Mouse (Mus musculus) limb, embryonic 12.5 days (tissue): ENCODE results near the gene Jhy. TPM values are rescaled to one million over a fixed set of nuclear protein-coding genes. Genes with fewer than 3 reads are reported as not detected.

Experiments used
- ATAC-seq: fragments of 200-750 bp; cut with Nextera tagmentation; 2 replicates; pipeline ENCODE4 v1.8.0; 2017; ENCODE audit warnings: low read depth, moderate TSS enrichment; ENCODE audit not compliant: insufficient number of reproducible peaks, insufficient read depth, low FRiP score, low TSS enrichment
- H3K27ac ChIP-seq: fragments of 300-500 bp; sonication (generic); 2 replicates; pipeline ENCODE4 v1.5.1; 2016; ENCODE audit warnings: mild to moderate bottlenecking, moderate library complexity
- H3K27me3 ChIP-seq: fragments of 300-500 bp; sonication (generic); 2 replicates; pipeline ENCODE4 v1.6.1; 2016; ENCODE audit warnings: mild to moderate bottlenecking, moderate library complexity
- H3K36me3 ChIP-seq: fragments of 300-500 bp; sonication (generic); 2 replicates; pipeline ENCODE4 v1.6.1; 2016; ENCODE audit warnings: mild to moderate bottlenecking, moderate library complexity
- H3K4me1 ChIP-seq: fragments of 300-500 bp; sonication (generic); replicated peaks from 2 replicates; pipeline ENCODE4 v1.6.1; 2016
- H3K4me2 ChIP-seq: fragments of 300-500 bp; sonication (generic); 2 replicates; pipeline ENCODE4 v1.6.1; 2016; ENCODE audit warnings: mild to moderate bottlenecking, moderate library complexity
- H3K4me3 ChIP-seq: fragments of 300-500 bp; sonication (generic); replicated peaks from 2 replicates; pipeline ENCODE4 v1.5.1; 2016; ENCODE audit warnings: mild to moderate bottlenecking
- H3K9ac ChIP-seq: fragments of 300-500 bp; sonication (generic); replicated peaks from 2 replicates; pipeline ENCODE4 v1.6.1; 2016; ENCODE audit warnings: mild to moderate bottlenecking, moderate library complexity
- H3K9me3 ChIP-seq: fragments of 300-500 bp; sonication (generic); 2 replicates; pipeline ENCODE4 v1.6.1; 2016; ENCODE audit warnings: mild to moderate bottlenecking, moderate library complexity
- WGBS: fragments of 180-500 bp; shearing (Covaris S2); methylation state at CpG from one replicate; pipeline ENCODE4 v1.1.7; 2016; 5-methylcytosine and 5-hydroxymethylcytosine counted together
- polyA plus RNA-seq: library from polyadenylated mRNA; unstranded; fragments of >200 nt; fragmentation: Nextera tagmentation; extraction: Ambion mirVana; gene quantifications from 2 replicates; pipeline ENCODE4 v1.2.1, GENCODE M21; 2016

The Jhy gene
- polyA plus RNA-seq, 1 experiment from 2014 or later, result not detected

DNA sequence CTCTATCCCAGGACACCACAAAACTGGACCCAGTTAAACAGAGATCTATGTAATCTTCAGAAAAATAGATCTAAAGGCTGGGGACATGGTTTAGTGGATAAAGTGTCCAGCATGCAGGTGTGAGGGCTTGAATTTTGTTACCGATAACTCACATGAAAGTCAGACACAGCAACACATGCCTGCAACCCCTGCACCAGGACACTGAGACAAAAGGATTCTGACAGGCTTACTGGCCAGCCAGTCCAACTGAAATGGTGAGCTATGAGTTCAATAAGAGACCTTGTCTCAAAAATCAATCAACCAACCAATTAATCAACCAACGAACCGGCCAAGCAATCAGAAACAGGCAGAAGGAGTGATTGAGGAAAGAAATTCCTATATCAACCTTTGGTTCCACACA is 19.8 kb upstream of the Jhy start:
- H3K4me1 ChIP-seq, result peaks cover 4% of the 10 kb centered on the region; the same call in 1 of the 2 replicates
- no peak for ATAC-seq
- H3K27me3 ChIP-seq, result 0 out of 2 replicates have a peak, but pooled peaks cover 3% of the 10 kb centered on the region
- WGBS, result 86% methylated on average over 3 of the region's 3 CpGs
- no peaks in the 10 kb centered on the region for H3K36me3 ChIP-seq
- H3K9me3 ChIP-seq, result no peaks in the 10 kb centered on the region
- no peak overlapping the region for H3K9ac ChIP-seq
- H3K27ac ChIP-seq, result no peak overlapping the region
- no peak overlapping the region for H3K4me2 ChIP-seq
- H3K4me3 ChIP-seq, result no peak overlapping the region

DNA sequence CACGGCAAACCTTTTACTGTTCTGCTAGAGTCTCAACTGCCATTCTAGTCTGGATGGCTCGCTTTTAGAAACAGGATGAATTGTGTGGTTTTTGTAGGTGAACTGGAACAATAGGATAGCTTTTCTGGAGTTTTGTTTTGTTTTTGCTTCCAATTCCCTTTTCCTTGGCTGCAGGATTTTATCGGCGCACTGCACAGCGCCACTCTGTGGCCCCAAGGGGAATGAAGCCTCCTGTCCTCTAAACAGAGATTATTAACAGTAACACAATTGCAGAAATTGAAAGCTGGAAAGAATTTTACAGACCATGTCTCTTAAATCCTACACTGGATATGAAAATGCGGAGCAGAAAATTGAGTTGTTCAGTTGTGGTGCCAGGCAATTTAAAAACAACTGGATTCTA is 18.6 kb upstream of the Jhy start:
- Histone ChIP-seq H3K4me1 (no peaks in the 10 kb centered on the region), H3K9me3 (no peaks in the 10 kb centered on the region), H3K9ac (no peak overlapping the region), H3K27ac (no peak overlapping the region), H3K27me3 (0 out of 2 replicates have a peak, but pooled peaks cover 3% of the 10 kb centered on the region), H3K36me3 (no peaks in the 10 kb centered on the region), H3K4me2 (no peak overlapping the region), H3K4me3 (no peak overlapping the region)
- no peak for ATAC-seq
- WGBS, result 36% methylated on average over 6 of the region's 6 CpGs

DNA sequence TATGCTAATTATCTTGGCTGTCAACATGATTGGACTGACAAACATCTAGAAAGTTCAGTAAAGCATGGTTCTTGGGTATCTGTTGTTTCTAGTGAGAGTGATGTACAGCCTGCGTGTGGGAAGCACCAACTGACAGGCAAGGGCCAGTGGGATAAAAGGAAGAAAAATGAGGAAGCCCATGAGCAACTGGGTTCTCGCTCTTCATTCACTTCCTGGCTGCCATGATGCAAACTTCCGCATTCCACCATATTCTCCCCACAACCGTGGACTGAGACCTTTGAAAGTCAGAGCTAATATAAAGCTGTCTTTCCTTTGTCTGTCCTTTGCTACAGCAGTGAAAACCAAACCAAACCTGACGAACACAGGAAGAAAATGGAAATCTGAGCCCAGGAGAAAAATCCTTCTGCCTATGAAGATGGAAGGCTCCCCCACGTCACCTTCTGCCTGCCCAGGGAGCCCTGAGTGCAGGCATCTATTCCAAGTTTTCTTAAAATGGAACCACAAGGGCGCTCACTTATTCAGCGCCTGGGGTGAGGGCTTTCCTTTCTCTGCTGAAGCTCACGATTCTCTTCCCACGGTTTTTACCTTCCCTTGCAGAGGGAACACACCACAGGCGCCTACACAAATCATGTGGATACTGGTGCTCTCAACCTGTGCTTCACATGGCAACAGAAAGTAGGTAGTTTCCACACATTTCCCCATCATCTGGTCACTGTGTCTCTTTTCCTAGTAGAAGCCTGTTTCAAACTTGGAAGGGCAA is 10.3 kb upstream of the Jhy start:
- no peak overlapping the region for H3K27ac ChIP-seq
- no peak overlapping the region for H3K4me2 ChIP-seq
- no peaks in the 10 kb centered on the region for H3K27me3 ChIP-seq
- no peaks in the 10 kb centered on the region for H3K4me1 ChIP-seq
- no peak overlapping the region for H3K9ac ChIP-seq
- 76% methylated on average over 11 of the region's 11 CpGs for WGBS
- ATAC-seq, result no peak
- no peaks in the 10 kb centered on the region for H3K9me3 ChIP-seq
- H3K4me3 ChIP-seq, result no peak overlapping the region
- H3K36me3 ChIP-seq, result no peaks in the 10 kb centered on the region

DNA sequence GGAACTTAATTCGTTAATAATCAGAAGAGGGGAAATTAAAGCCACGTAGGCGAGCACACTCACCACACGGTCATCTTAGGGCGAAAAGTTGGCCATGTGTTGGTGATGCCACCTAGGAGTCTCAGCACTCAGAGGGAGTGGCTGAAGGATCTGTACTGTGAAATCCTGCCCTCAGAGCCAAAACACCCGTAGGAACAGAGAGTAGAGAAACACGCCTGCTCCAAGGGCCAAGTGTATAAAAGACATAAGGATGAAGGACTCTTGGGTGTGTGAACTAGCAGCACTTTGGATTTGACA is 448 bp upstream of the Jhy start:
- WGBS, result 17% methylated on average over 7 of the region's 7 CpGs
- Histone ChIP-seq H3K4me2 (peak overlapping the region; percentile 99), H3K27me3 (peaks cover 35% of the 10 kb centered on the region), H3K9ac (no peak overlapping the region), H3K9me3 (no peaks in the 10 kb centered on the region), H3K4me3 (peak overlapping the region; percentile 58), H3K36me3 (no peaks in the 10 kb centered on the region), H3K27ac (no peak overlapping the region), H3K4me1 (peaks cover 18% of the 10 kb centered on the region; the same call in 1 of the 2 replicates)
- no peak for ATAC-seq

DNA sequence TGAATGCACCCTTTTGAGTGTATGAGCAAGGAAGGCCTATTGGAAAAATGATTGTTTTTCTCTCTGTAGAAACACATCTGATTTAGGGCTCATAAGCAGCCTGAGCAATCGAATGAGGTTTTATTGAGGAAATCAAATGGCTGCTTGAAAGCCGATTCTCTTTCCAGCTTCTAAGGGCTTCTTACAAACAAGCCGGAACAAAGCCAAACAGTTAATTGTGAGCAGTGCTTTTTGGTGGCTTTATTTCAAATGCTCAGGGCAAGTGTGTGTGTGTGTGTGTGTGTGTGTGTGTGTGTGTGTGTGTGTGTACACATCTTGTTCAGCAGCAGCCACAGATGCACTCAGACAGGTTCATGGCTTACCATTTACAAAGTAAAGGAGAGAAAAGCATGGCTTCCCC is 2.5 kb downstream of the Jhy start:
- peaks cover 18% of the 10 kb centered on the region; the same call in 1 of the 2 replicates for H3K4me1 ChIP-seq
- 39% methylated on average over 3 of the region's 3 CpGs for WGBS
- H3K9ac ChIP-seq, result no peak overlapping the region
- H3K36me3 ChIP-seq, result no peaks in the 10 kb centered on the region
- ATAC-seq, result no peak
- H3K4me2 ChIP-seq, result no peak overlapping the region
- peaks cover 34% of the 10 kb centered on the region for H3K27me3 ChIP-seq
- no peak overlapping the region for H3K27ac ChIP-seq
- no peak overlapping the region for H3K4me3 ChIP-seq
- no peaks in the 10 kb centered on the region for H3K9me3 ChIP-seq

DNA sequence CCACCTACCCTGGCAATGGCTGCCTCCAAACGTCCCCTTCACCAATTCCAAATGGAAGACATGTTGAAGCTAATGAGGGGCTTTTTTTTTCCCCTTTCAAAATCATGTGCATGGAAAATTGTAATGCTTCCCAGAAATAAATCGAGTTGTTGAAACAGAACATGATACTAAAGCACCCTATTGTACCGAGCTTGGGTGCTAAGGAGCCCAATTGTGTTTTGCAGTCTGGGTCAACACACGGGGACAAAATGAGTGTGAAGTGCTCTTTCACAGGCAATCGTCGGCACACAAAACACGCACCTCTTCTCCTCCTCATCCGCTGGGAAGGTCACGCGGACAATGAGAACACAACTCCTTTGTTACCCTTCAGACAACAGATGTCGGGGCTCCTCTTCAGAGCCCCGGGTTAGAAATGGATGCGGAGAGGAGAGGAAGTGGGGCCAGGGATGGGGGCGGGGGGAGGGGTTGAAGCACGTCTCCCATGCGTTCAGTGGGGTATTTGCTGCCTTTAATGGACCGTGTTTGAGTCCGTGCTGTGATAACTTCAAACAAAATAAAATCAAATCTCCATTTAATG is 14.8 kb downstream of the Jhy start:
- WGBS, result 65% methylated on average over 18 of the region's 18 CpGs
- no peak for ATAC-seq
- H3K27me3 ChIP-seq, result no peaks in the 10 kb centered on the region
- no peaks in the 10 kb centered on the region for H3K9me3 ChIP-seq
- H3K36me3 ChIP-seq, result no peaks in the 10 kb centered on the region
- H3K27ac ChIP-seq, result no peak overlapping the region
- H3K9ac ChIP-seq, result no peak overlapping the region
- H3K4me3 ChIP-seq, result no peak overlapping the region
- no peaks in the 10 kb centered on the region for H3K4me1 ChIP-seq
- no peak overlapping the region for H3K4me2 ChIP-seq

DNA sequence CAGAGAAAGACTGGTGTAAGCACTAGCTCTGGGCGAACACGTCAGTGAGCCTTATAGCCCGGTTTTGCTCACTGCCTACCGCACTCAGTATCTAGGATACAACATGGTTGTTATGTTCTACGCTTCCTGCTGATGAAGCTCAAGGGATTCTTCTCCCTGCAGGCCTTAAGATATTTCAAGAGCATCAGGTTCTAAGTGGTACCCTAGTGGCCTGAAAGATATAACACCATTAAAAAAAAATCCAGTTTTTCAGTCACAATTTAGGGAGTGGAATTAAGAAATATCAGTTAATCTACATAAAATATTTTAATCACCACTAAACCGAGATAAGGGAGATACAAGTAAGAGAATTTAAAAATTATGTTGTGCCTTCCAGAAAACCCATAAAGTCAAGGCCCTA is 15.4 kb downstream of the Jhy start:
- H3K4me1 ChIP-seq, result no peaks in the 10 kb centered on the region
- H3K4me2 ChIP-seq, result no peak overlapping the region
- H3K4me3 ChIP-seq, result no peak overlapping the region
- no peak for ATAC-seq
- H3K9ac ChIP-seq, result no peak overlapping the region
- no peaks in the 10 kb centered on the region for H3K36me3 ChIP-seq
- no peaks in the 10 kb centered on the region for H3K27me3 ChIP-seq
- no peak overlapping the region for H3K27ac ChIP-seq
- no peaks in the 10 kb centered on the region for H3K9me3 ChIP-seq
- 94% methylated on average over 6 of the region's 6 CpGs for WGBS

DNA sequence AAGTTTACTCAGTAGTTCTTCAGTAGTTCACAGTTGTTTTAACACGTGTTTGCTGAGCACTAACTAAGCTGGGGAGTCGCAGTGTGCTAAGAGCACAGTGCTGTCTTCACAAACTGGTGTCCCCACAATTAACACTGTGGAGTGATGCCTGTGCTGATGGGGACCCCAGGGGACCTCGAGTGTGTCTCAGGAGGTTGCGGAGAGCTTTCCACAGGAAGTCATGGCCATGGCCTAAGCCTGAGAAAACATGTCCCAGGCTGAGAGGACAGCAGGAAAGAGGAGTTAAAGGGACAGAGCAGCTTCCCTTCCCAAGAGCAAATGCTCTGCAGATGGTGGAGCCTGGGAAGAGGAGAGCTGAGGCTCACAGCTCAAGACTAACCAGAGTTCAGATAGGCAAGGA is 16.8 kb downstream of the Jhy start:
- ATAC-seq, result no peak
- WGBS, result 63% methylated on average over 4 of the region's 4 CpGs
- Histone ChIP-seq H3K4me2 (no peak overlapping the region), H3K27me3 (no peaks in the 10 kb centered on the region), H3K4me3 (no peak overlapping the region), H3K9ac (no peak overlapping the region), H3K36me3 (no peaks in the 10 kb centered on the region), H3K9me3 (no peaks in the 10 kb centered on the region), H3K4me1 (no peaks in the 10 kb centered on the region), H3K27ac (no peak overlapping the region)

DNA sequence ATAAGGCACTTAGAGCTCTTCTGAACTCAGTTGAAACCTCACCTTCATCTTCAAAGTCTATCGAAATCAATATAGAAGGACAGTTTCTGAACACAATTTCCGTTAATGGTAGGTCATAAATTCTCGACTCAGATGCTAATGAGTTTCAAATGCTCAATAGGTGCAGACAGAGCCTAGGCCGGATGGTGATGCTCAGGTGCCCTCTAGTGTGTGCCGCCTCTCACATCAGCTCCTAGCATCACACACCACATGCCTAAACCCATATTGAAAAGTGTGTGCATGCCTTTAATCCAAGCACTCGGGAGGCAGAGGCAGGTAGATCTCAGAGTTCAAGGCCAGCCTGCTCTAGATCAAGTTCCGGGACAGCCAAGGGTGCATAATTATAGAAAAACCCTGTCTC is 26.5 kb downstream of the Jhy start:
- Histone ChIP-seq H3K27me3 (no peaks in the 10 kb centered on the region), H3K4me3 (no peak overlapping the region), H3K36me3 (no peaks in the 10 kb centered on the region), H3K9ac (no peak overlapping the region), H3K27ac (no peak overlapping the region), H3K9me3 (no peaks in the 10 kb centered on the region), H3K4me1 (no peaks in the 10 kb centered on the region), H3K4me2 (no peak overlapping the region)
- WGBS, result 34% methylated on average over 7 of the region's 7 CpGs
- no peak for ATAC-seq

DNA sequence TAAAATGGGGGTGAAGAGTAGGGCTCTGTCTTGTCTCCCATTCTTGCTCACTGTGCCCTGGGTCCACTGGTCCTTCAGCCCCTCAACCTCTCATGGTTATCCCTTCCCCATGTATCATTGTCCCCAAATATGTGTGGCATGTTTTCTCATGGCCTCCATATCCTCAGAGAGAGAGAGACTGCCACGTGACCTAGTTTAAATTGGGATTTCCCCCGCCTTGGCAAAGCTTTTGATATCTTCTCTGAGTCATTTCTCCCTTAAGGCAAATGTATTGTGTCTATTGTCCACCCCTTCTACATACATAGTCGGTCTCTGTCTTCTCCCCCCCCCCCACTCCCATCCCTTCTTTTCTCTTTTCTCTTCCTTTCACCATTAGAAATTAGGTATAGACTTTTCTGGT is 30.6 kb downstream of the Jhy start:
- Histone ChIP-seq H3K4me3 (no peak overlapping the region), H3K9me3 (no peaks in the 10 kb centered on the region), H3K4me2 (no peak overlapping the region), H3K36me3 (no peaks in the 10 kb centered on the region), H3K27ac (no peak overlapping the region), H3K27me3 (no peaks in the 10 kb centered on the region), H3K9ac (no peak overlapping the region), H3K4me1 (no peaks in the 10 kb centered on the region)
- WGBS, result 84% methylated on average over 3 of the region's 3 CpGs
- ATAC-seq, result no peak

DNA sequence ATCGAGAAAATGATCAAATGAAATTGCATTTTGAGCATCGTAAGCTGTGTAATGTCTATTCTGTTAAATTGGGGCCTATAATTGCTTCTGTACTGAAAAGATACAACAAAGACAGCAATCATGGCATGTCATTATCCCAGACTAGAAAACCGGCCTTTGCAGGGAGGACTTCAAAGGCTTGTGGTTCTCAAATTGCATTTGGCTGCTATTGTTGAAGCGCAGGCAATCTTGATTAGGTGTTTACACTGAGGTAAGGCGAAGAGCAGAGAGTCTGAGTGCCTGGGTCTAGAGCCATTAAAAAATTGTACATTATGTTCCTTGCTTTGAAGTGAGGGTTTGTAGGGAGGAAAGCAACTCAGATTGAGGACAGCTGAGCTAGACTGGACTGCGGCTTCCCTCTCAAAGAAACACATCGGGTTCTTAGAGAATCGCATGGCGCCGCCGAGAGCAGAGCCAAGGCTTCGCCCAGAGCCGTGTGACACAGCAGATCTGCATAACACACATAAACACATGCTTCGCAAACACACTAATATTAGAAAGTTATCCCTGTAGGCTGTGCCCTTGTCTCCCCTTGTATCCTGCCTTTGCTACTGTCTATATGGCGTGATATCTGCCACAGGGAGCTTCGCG is 36.5 kb downstream of the Jhy start:
- Histone ChIP-seq H3K27ac (no peak overlapping the region), H3K36me3 (no peaks in the 10 kb centered on the region)
- 67% methylated on average over 17 of the region's 17 CpGs for WGBS

More for the DNA sequence above, 36.5 kb downstream of the Jhy start:
- peaks cover 5% of the 10 kb centered on the region; the same call in 1 of the 2 replicates for H3K4me1 ChIP-seq
- no peak overlapping the region for H3K4me2 ChIP-seq
- no peaks in the 10 kb centered on the region for H3K27me3 ChIP-seq
- H3K4me3 ChIP-seq, result no peak overlapping the region
- no peak for ATAC-seq
- no peaks in the 10 kb centered on the region for H3K9me3 ChIP-seq
- no peak overlapping the region for H3K9ac ChIP-seq
